Comparison of ENCODE assay signal across 9 mouse cellular contexts in the genomic region with DNA sequence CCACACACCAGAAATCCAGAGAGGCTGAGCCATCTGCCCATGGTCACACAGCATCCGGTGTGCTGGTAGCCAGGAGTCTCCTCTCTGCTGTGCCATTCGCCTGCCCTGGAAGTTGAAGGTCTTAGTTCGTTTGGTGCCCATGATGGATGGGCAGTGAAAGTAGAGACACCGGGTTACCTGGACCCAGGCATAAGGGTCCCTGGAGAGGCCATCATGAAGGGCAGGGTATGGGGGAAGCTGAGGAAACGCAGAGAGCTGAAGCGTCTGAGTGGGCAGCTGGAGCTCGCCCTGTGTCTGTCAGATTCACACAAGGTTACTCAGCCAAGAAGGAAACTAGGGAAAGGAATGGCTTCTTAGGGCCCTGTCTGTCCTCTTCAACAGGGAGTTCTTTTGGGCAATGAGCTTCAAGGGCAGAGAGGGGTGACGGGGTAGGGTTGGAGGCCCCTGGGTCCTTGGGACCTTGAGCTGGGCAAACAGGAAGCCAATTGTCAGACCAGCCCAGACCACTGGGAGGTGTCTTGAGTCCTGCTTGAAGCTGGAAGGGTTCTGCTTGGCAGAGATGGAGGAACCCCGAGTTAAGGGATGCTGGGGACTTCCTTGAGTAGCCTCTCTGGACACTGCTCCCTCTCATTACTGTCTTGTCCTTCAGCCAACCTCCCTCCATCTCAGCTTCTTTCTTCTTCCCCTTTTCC.
DNase-seq lines count a peak whose midpoint lies in the region; ATAC-seq and TF ChIP-seq lines count a peak whose summit lies in the region.
"Had no signal": no experiment of that assay in that cellular context is flagged by ENCODE, and none has a peak within 500 bp of the region (broad histone marks: within the 10 kb centered on the region; RNA-seq: fewer than 3 reads in every experiment).

No protein-coding gene starts in this region.

- no peak for DNase-seq in heart, adult 2 months
- no peak for DNase-seq in heart, adult 8-10 months (ENCODE audit: low spot score)
- DNase-seq in liver, postnatal 0 days: no peak
- DNase-seq in liver (no peak), MEL (ENCODE audit: low read depth, low spot score) (no peak)
- DNase-seq in yolk sac, embryonic 10.5 days (ENCODE audit: low spot score): no peak
- DNase-seq: right cerebral cortex, postnatal 14 days had no signal

- H3K4me3 ChIP-seq in heart, adult 2 months: no peak overlapping the region
- no peak overlapping the region for H3K4me3 ChIP-seq in liver, postnatal 0 days (ENCODE audit: low read depth, low read length)
- H3K4me3 ChIP-seq in MEL (ENCODE audit: control insufficient read depth in 1 of 2, insufficient read depth in 1 of 2, low read depth in 2 of 2, low read length in 2 of 2): no peak overlapping the region
- H3K4me3 ChIP-seq: limb, embryonic 12.5 days had no signal

- TF ChIP-seq POLR2A in heart, adult 2 months (IDR thresholded peaks at IDR 0.05; ENCODE audit: insufficient read depth, low read depth, low read length): no peak
- no peak for TF ChIP-seq POLR2A in MEL (IDR thresholded peaks at IDR 0.05; ENCODE audit: control insufficient read depth in 1 of 2, insufficient read depth in 1 of 2, low read depth in 1 of 2, low read length in 2 of 2, poor library complexity in 1 of 2)

- WGBS in heart, adult 2 months: 67% methylated on average over 9 of the region's 9 CpGs
- 65% methylated on average over 9 of the region's 9 CpGs for WGBS in liver, postnatal 0 days (ENCODE audit: insufficient replicate concordance)

- H3K9me3 ChIP-seq in liver, postnatal 0 days (ENCODE audit: low read length): no peaks in the 10 kb centered on the region
- H3K9me3 ChIP-seq in MEL (replicated peaks; ENCODE audit: insufficient read depth, low read length): no peaks in the 10 kb centered on the region
- H3K9me3 ChIP-seq: limb, embryonic 12.5 days had no signal

- no peaks in the 10 kb centered on the region for H3K79me2 ChIP-seq in heart, adult 2 months (replicated peaks; ENCODE audit: control insufficient read depth, insufficient read depth, low read length)
- no peaks in the 10 kb centered on the region for H3K79me2 ChIP-seq in MEL (ENCODE audit: control insufficient read depth, insufficient read depth, low read length, poor library complexity)

- TF ChIP-seq CTCF in heart, adult 2 months (IDR thresholded peaks at IDR 0.05): peak; percentile 49
- peak; percentile 32; the same call in 1 of the 2 replicates for TF ChIP-seq CTCF in liver, postnatal 0 days (IDR thresholded peaks at IDR 0.05; ENCODE audit: low read depth)
- peak in 2 of 3 experiments; percentile 4 to 5; a peak in 1 of 6 replicates for TF ChIP-seq CTCF in MEL (IDR thresholded peaks at IDR 0.05 in 2 of 3, conservative IDR thresholded peaks at IDR 0.05 in 1 of 3; ENCODE audit: control insufficient read depth in 1 of 3, insufficient read depth in 1 of 3, low read depth in 2 of 3, low read length in 3 of 3, poor library complexity in 1 of 3, severe bottlenecking in 1 of 3)

- no peak overlapping the region for H3K4me2 ChIP-seq in liver, postnatal 0 days (ENCODE audit: low read depth, low read length)
- H3K4me2 ChIP-seq: limb, embryonic 12.5 days had no signal

- intact Hi-C loops in heart, adult 2 months (cut with DNase I): no loop called here

- TF ChIP-seq RAD21 in MEL (IDR thresholded peaks at IDR 0.05; ENCODE audit: low read depth, low read length): no peak

- H3K27me3 ChIP-seq in heart, adult 2 months (ENCODE audit: control insufficient read depth, insufficient read depth, low read length): no peaks in the 10 kb centered on the region
- H3K27me3 ChIP-seq in liver, postnatal 0 days (ENCODE audit: insufficient read depth, low read length): no peaks in the 10 kb centered on the region
- no peaks in the 10 kb centered on the region; a peak in 2 of 4 replicates for H3K27me3 ChIP-seq in MEL (ENCODE audit: control insufficient read depth in 1 of 2, insufficient read depth in 2 of 2, low read length in 2 of 2)
- H3K27me3 ChIP-seq: limb, embryonic 12.5 days had no signal

- TF ChIP-seq EP300 in heart, adult 2 months (IDR thresholded peaks at IDR 0.05; ENCODE audit: insufficient read depth, low read depth, low read length): no peak
- no peak for TF ChIP-seq EP300 in liver, postnatal 0 days (IDR thresholded peaks at IDR 0.05; ENCODE audit: low read depth)
- no peak for TF ChIP-seq EP300 in MEL (IDR thresholded peaks at IDR 0.05; ENCODE audit: low read depth in 1 of 2, low read length in 2 of 2)

- H3K27ac ChIP-seq in heart, adult 2 months: no peak overlapping the region
- no peak overlapping the region for H3K27ac ChIP-seq in liver, postnatal 0 days (ENCODE audit: low read depth)
- H3K27ac ChIP-seq in MEL (ENCODE audit: control insufficient read depth, low read depth, low read length): no peak overlapping the region
- H3K27ac ChIP-seq: limb, embryonic 12.5 days had no signal

- H3K9ac ChIP-seq in heart, adult 2 months (ENCODE audit: low read depth, low read length): no peak overlapping the region
- H3K9ac ChIP-seq in liver, postnatal 0 days (replicated peaks): no peak overlapping the region
- H3K9ac ChIP-seq in MEL (ENCODE audit: control insufficient read depth, low read depth, low read length, poor library complexity, severe bottlenecking): no peak overlapping the region
- H3K9ac ChIP-seq: limb, embryonic 12.5 days had no signal

- no peaks in the 10 kb centered on the region for H3K36me3 ChIP-seq in heart, adult 2 months (ENCODE audit: control insufficient read depth, insufficient read depth, low read length)
- H3K36me3 ChIP-seq in liver, postnatal 0 days (replicated peaks; ENCODE audit: insufficient read depth, low read length): peaks cover 7% of the 10 kb centered on the region
- H3K36me3 ChIP-seq in MEL (ENCODE audit: control insufficient read depth in 1 of 2, insufficient read depth in 2 of 2, low read length in 2 of 2): no peaks in the 10 kb centered on the region

- ATAC-seq in liver, postnatal 0 days: no peak
- peak; percentile 30; the same call in 1 of the 2 replicates for ATAC-seq in granulocyte monocyte progenitor cell, adult 5-6 weeks (replicated peaks; ENCODE audit: poor library complexity, severe bottlenecking)

- no peaks in the 10 kb centered on the region for H3K4me1 ChIP-seq in heart, adult 2 months (ENCODE audit: control insufficient read depth, insufficient read depth, low read length)
- no peaks in the 10 kb centered on the region for H3K4me1 ChIP-seq in liver, postnatal 0 days (ENCODE audit: insufficient read depth)
- H3K4me1 ChIP-seq in MEL (ENCODE audit: control insufficient read depth in 1 of 2, insufficient read depth in 2 of 2, low read length in 2 of 2): no peaks in the 10 kb centered on the region
- H3K4me1 ChIP-seq: limb, embryonic 12.5 days had no signal

TF ChIP-seq in MEL, 35 proteins besides CTCF, POLR2A, EP300 and RAD21:
- no peak for TF ChIP-seq TBP (IDR thresholded peaks at IDR 0.05; ENCODE audit: low read depth, low read length)
- TF ChIP-seq TCF12 (IDR thresholded peaks at IDR 0.05; ENCODE audit: low read depth, low read length): no peak
- TF ChIP-seq SIN3A (IDR thresholded peaks at IDR 0.05; ENCODE audit: low read length): no peak
- TF ChIP-seq CHD1 (IDR thresholded peaks at IDR 0.05; ENCODE audit: low read depth, low read length): no peak
- no peak for TF ChIP-seq JUND (IDR thresholded peaks at IDR 0.05; ENCODE audit: low read depth, low read length)
- no peak for TF ChIP-seq TAL1 (IDR thresholded peaks at IDR 0.05; ENCODE audit: low read length)
- no peak for TF ChIP-seq SMC3 (IDR thresholded peaks at IDR 0.05; ENCODE audit: low read depth, low read length)
- TF ChIP-seq ZC3H11A (IDR thresholded peaks at IDR 0.05; ENCODE audit: low read depth, low read length): no peak
- no peak for TF ChIP-seq BHLHE40 (IDR thresholded peaks at IDR 0.05; ENCODE audit: borderline replicate concordance, low read depth, low read length)
- TF ChIP-seq USF2 (IDR thresholded peaks at IDR 0.05; ENCODE audit: borderline replicate concordance in 1 of 2, insufficient read depth in 1 of 2, low read depth in 1 of 2, low read length in 2 of 2): no peak
- no peak for TF ChIP-seq E2F4 (IDR thresholded peaks at IDR 0.05; ENCODE audit: borderline replicate concordance, low read depth, low read length)
- no peak for TF ChIP-seq ZNF384 (IDR thresholded peaks at IDR 0.05; ENCODE audit: low read depth, low read length)
- TF ChIP-seq MYB (IDR thresholded peaks at IDR 0.05; ENCODE audit: low read depth, low read length): no peak
- TF ChIP-seq MAFK (IDR thresholded peaks at IDR 0.05; ENCODE audit: borderline replicate concordance, low read depth, low read length): no peak
- no peak for TF ChIP-seq MXI1 (IDR thresholded peaks at IDR 0.05; ENCODE audit: low read depth, low read length)
- TF ChIP-seq MAZ (IDR thresholded peaks at IDR 0.05; ENCODE audit: low read depth, low read length): no peak
- TF ChIP-seq NELFE (IDR thresholded peaks at IDR 0.05; ENCODE audit: low read depth, low read length): no peak
- TF ChIP-seq ETS1 (IDR thresholded peaks at IDR 0.05; ENCODE audit: low read depth, low read length): no peak
- TF ChIP-seq ZKSCAN1 (IDR thresholded peaks at IDR 0.05; ENCODE audit: low read depth, low read length): no peak
